Mouse (Mus musculus) heart, postnatal 0 days (tissue): ENCODE results near the gene Mast4. TPM values are rescaled to one million over a fixed set of nuclear protein-coding genes. Genes with fewer than 3 reads are reported as not detected.

Experiments
- ATAC-seq: fragments of 200-750 bp; cut with Nextera tagmentation; 2 replicates; pipeline ENCODE4 v1.8.0; 2017; ENCODE audit warnings: low read depth, moderate number of reproducible peaks, moderate library complexity; ENCODE audit not compliant: insufficient read depth
- DNase-seq: peaks from one replicate; pipeline ENCODE4 v3.0.0-alpha.2; 2016; ENCODE audit warnings: low spot score
- H3K27ac ChIP-seq: fragments of 300-500 bp; sonication (generic); 2 replicates; pipeline ENCODE4 v1.5.1; 2014; ENCODE audit warnings: low read depth, mild to moderate bottlenecking
- H3K27me3 ChIP-seq: fragments of 300-500 bp; sonication (generic); 2 replicates; pipeline ENCODE4 v1.6.1; 2014; ENCODE audit warnings: low read length, mixed read lengths; ENCODE audit not compliant: control insufficient read depth, insufficient read depth
- H3K36me3 ChIP-seq: fragments of 300-500 bp; sonication (generic); replicated peaks from 2 replicates; pipeline ENCODE4 v1.6.1; 2014; ENCODE audit warnings: low read length, mixed read lengths; ENCODE audit not compliant: control insufficient read depth, insufficient read depth
- H3K4me1 ChIP-seq: fragments of 300-500 bp; sonication (generic); 2 replicates; pipeline ENCODE4 v1.6.1; 2014; ENCODE audit warnings: antibody characterized with exemption; ENCODE audit not compliant: control insufficient read depth, insufficient read depth
- H3K4me2 ChIP-seq: fragments of 300-500 bp; sonication (generic); 2 replicates; pipeline ENCODE4 v1.6.1; 2014; ENCODE audit warnings: low read depth, mild to moderate bottlenecking, low read length, moderate library complexity
- H3K4me3 ChIP-seq: fragments of 300-500 bp; sonication (generic); 2 replicates; pipeline ENCODE4 v1.5.1; 2014; ENCODE audit warnings: low read depth, low read length
- H3K9ac ChIP-seq: fragments of 300-500 bp; sonication (generic); replicated peaks from 2 replicates; pipeline ENCODE4 v1.6.1; 2014; ENCODE audit warnings: low read depth, low read length, mixed read lengths
- H3K9me3 ChIP-seq: fragments of 300-500 bp; sonication (generic); replicated peaks from 2 replicates; pipeline ENCODE4 v1.6.1; 2016; ENCODE audit warnings: low read length; ENCODE audit not compliant: control insufficient read depth
- CTCF ChIP-seq: IDR thresholded peaks from 2 replicates; pipeline ENCODE4 v1.5.1; 2016; ENCODE audit warnings: antibody characterized with exemption, control low read depth, low read depth
- EP300 ChIP-seq: IDR thresholded peaks from 2 replicates; pipeline ENCODE4 v1.6.1; 2016; ENCODE audit warnings: antibody characterized with exemption, low read depth
- WGBS: fragments of 180-500 bp; shearing (Covaris S2); extraction: QIAGEN DNeasy Blood & Tissue Kit; methylation state at CpG from one replicate; pipeline ENCODE4 v1.1.7; 2014; 5-methylcytosine and 5-hydroxymethylcytosine counted together
- polyA plus RNA-seq: library from polyadenylated mRNA; unstranded; fragments of >200 nt; fragmentation: Nextera tagmentation; extraction: Ambion mirVana; gene quantifications from 2 replicates; pipeline ENCODE4 v1.2.1, GENCODE M21; 2015
- total RNA-seq: library from RNA; depleted of rRNA; stranded (reverse); fragments of >200 nt; gene quantifications from 2 replicates; pipeline ENCODE4 v1.2.3, GENCODE M21; 2014; ENCODE audit warnings: low replicate concordance

Mast4 gene
- total and polyA plus RNA-seq, 2 experiments from 2014 or later: 26.7 to 35.5 TPM

DNA sequence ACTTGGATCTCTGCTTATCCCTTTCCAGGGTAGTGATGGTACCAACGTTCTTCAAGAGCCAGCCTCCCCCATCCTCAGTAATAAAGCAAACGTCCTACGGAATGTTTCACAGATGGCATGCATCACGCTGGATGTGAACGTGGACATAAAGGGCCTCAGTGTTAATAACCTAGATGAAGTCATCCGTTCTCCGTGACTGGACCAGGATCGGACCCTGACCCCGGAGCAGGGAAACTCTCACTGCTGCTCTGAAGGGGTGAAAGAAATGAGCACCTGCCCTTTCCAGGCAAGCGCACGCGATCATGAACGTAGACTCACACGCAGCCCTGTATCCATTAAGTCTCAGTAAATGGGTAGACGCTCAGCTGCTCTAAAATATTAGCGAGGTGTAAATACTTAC lies 6.0 kb downstream of the Mast4 start:
- Histone ChIP-seq H3K4me3 (no peak overlapping the region), H3K27ac (no peak overlapping the region), H3K9ac (no peak overlapping the region), H3K9me3 (no peaks in the 10 kb centered on the region), H3K4me2 (no peak overlapping the region), H3K36me3 (no peaks in the 10 kb centered on the region), H3K4me1 (no peaks in the 10 kb centered on the region), H3K27me3 (peaks cover 22% of the 10 kb centered on the region)
- TF ChIP-seq CTCF (no peak), EP300 (no peak)
- DNase-seq: no peak
- ATAC-seq: no peak
- 81% methylated on average over 16 of the region's 16 CpGs for WGBS

DNA sequence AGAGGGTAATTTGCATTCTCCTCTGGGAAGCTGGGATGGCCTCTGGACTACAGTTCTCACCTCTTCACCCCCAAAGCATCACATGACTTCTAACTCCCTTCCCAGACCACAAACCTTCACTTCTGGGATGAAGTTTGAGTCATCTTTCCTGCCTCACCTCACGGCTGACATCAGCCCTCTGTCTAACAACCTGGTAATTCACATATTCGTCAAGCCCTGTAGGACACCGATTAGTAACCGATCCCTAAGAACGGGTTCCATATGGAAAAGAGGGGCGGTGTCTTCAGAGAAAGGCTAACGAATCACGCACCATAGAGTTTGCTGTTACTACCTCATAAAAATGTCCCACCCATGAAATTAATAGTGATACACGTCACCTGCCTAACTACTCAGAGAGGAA lies 6.5 kb downstream of the Mast4 start:
- Histone ChIP-seq H3K4me3 (no peak overlapping the region), H3K9me3 (no peaks in the 10 kb centered on the region), H3K4me2 (no peak overlapping the region), H3K4me1 (no peaks in the 10 kb centered on the region), H3K27ac (no peak overlapping the region), H3K9ac (no peak overlapping the region), H3K27me3 (peaks cover 18% of the 10 kb centered on the region), H3K36me3 (no peaks in the 10 kb centered on the region)
- TF ChIP-seq CTCF (no peak), EP300 (no peak)
- ATAC-seq: no peak
- no peak for DNase-seq
- WGBS: 76% methylated on average over 9 of the region's 9 CpGs

DNA sequence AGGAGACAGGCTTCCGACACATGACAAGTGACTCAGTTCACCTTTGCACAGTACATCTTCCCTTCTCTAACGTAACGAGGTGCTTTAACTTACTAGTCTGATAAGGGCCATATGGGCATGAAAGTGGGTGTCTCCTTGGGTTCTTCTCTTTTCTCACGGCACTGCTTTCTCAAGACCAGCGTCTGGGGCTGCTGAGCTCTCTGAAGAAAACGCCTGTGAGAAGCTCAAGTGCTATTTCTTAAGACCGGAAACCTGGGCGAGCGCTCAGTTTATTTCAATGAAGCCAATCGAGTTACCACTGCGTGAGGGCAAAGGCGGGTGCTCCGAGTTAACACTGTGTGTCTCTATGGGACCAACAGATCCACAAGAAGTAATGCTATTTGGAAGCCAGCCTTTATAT lies 8.1 kb downstream of the Mast4 start:
- Histone ChIP-seq H3K4me3 (no peak overlapping the region), H3K9me3 (no peaks in the 10 kb centered on the region), H3K4me1 (no peaks in the 10 kb centered on the region), H3K36me3 (no peaks in the 10 kb centered on the region), H3K4me2 (no peak overlapping the region), H3K9ac (no peak overlapping the region), H3K27ac (no peak overlapping the region), H3K27me3 (0 out of 2 replicates have a peak, but pooled peaks cover 2% of the 10 kb centered on the region)
- 72% methylated on average over 13 of the region's 13 CpGs for WGBS
- no peak for DNase-seq
- no peak for TF ChIP-seq EP300
- TF ChIP-seq CTCF: no peak
- no peak for ATAC-seq

DNA sequence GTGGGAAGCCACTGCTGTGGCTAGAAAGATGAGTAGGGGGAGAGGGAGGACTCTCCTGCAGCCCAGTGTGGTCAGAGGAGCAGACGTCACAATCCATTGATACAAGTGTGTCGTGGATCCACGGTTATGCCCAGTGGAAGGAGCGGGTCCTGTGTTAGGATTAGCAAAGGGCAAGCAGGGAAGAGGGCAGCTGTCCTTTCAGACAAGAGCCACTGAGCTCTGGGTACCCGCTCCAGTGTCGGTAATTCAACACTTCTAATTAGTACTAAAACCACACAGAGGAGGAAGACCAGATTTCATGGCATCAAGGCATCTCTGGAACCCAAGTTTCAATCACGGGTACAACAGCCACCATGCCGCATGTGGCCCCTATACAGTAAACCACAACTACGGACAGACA lies 14.4 kb downstream of the Mast4 start:
- Histone ChIP-seq H3K9ac (no peak overlapping the region), H3K4me3 (no peak overlapping the region), H3K9me3 (no peaks in the 10 kb centered on the region), H3K27me3 (no peaks in the 10 kb centered on the region), H3K4me1 (no peaks in the 10 kb centered on the region), H3K27ac (no peak overlapping the region), H3K4me2 (no peak overlapping the region), H3K36me3 (no peaks in the 10 kb centered on the region)
- no peak for ATAC-seq
- 81% methylated on average over 9 of the region's 9 CpGs for WGBS
- DNase-seq: no peak
- TF ChIP-seq CTCF: no peak
- no peak for TF ChIP-seq EP300

DNA sequence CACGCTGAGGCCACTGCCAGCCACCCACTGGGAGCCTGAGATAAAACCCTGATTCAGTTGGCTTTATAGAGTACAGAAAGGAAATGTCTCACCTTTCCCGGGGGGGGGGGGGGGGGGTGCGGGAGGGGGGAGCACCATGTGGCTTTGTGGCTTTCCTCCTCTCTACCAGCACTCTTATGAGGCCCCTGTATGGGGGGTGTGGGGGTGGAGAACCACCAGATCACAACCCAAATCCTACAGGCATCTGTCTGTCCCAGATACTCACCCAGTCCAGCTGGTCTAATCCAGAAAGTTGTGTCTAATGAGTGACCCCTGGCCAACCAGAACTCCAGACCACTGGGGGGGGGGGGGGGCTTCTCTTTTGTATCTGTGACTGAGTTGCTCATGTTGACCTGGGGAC lies 15.0 kb downstream of the Mast4 start:
- Histone ChIP-seq H3K9me3 (no peaks in the 10 kb centered on the region), H3K4me1 (no peaks in the 10 kb centered on the region), H3K4me2 (no peak overlapping the region), H3K9ac (no peak overlapping the region), H3K27me3 (no peaks in the 10 kb centered on the region), H3K4me3 (no peak overlapping the region), H3K27ac (no peak overlapping the region), H3K36me3 (no peaks in the 10 kb centered on the region)
- 30% methylated on average over 1 of the region's 3 CpGs for WGBS
- DNase-seq (no peak), ATAC-seq (no peak)
- TF ChIP-seq EP300: no peak
- TF ChIP-seq CTCF: no peak

DNA sequence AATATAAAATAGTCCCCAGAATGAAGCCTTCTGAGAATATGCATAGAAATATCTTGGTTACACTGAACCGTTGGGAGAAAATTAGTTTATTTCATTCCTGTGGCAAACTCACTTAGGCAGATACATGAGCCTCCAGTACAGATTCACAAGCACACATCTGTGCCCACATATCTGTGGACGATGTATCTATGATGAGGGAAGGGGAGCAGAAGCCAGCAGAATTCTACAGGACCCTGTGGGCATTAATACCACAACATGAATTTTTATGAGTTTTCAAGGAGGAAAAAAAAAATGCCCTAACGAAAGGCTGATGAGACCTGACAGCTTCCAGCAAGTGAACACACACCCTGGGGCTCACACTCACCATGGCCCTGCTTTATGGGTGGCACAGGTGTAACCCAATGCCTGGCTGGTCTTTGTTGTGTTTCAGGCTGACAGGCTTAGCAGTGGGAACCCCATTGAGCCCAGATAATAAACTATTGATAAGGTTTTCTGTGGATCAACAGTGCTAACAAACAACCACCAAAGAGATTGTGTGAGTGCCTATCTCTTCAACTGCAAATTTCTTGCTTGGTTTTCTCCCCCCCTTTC lies 17.4 kb downstream of the Mast4 start:
- Histone ChIP-seq H3K27me3 (no peaks in the 10 kb centered on the region), H3K27ac (no peak overlapping the region), H3K9me3 (no peaks in the 10 kb centered on the region), H3K4me2 (no peak overlapping the region), H3K36me3 (no peaks in the 10 kb centered on the region), H3K4me3 (no peak overlapping the region), H3K9ac (no peak overlapping the region), H3K4me1 (no peaks in the 10 kb centered on the region)
- no peak for ATAC-seq
- no peak for DNase-seq
- WGBS: 70% methylated on average over 3 of the region's 3 CpGs
- no peak for TF ChIP-seq CTCF
- no peak for TF ChIP-seq EP300
